Mouse (Mus musculus) hindbrain, embryonic 14.5 days (tissue): ENCODE measurements around the gene Palm2. TPM values are rescaled to one million over a fixed set of nuclear protein-coding genes. Genes with fewer than 3 reads are reported as not detected.

ENCODE experiments used
- ATAC-seq: fragments of 200-750 bp; cut with Nextera tagmentation; 2 replicates; pipeline ENCODE4 v1.8.0; 2017; ENCODE audit warnings: moderate number of reproducible peaks, mild to moderate bottlenecking, moderate TSS enrichment, moderate library complexity; ENCODE audit not compliant: low FRiP score
- DNase-seq: peaks from one replicate; pipeline ENCODE4 v3.0.0-alpha.2; 2015; ENCODE audit warnings: low spot score
- H3K27ac ChIP-seq: fragments of 300-500 bp; sonication (generic); 2 replicates; pipeline ENCODE4 v1.5.1; 2014; ENCODE audit warnings: mild to moderate bottlenecking, moderate library complexity
- H3K27me3 ChIP-seq: fragments of 300-500 bp; sonication (generic); 2 replicates; pipeline ENCODE4 v1.6.1; 2014; ENCODE audit warnings: mild to moderate bottlenecking, low read length, mixed read lengths; ENCODE audit not compliant: control insufficient read depth, insufficient read depth
- H3K36me3 ChIP-seq: fragments of 300-500 bp; sonication (generic); replicated peaks from 2 replicates; pipeline ENCODE4 v1.6.1; 2014; ENCODE audit not compliant: control insufficient read depth, insufficient read depth
- H3K4me1 ChIP-seq: fragments of 300-500 bp; sonication (generic); replicated peaks from 2 replicates; pipeline ENCODE4 v1.6.1; 2014; ENCODE audit warnings: antibody characterized with exemption, low read length, mixed read lengths; ENCODE audit not compliant: control insufficient read depth, insufficient read depth
- H3K4me2 ChIP-seq: fragments of 300-500 bp; sonication (generic); replicated peaks from 2 replicates; pipeline ENCODE4 v1.6.1; 2014; ENCODE audit warnings: mild to moderate bottlenecking, moderate library complexity
- H3K4me3 ChIP-seq: fragments of 300-500 bp; sonication (generic); replicated peaks from 2 replicates; pipeline ENCODE4 v1.5.1; 2014; ENCODE audit warnings: mild to moderate bottlenecking, low read length
- H3K9ac ChIP-seq: fragments of 300-500 bp; sonication (generic); 2 replicates; pipeline ENCODE4 v1.6.1; 2014
- H3K9me3 ChIP-seq: fragments of 300-500 bp; sonication (generic); 2 replicates; pipeline ENCODE4 v1.6.1; 2016; ENCODE audit warnings: low read length; ENCODE audit not compliant: control insufficient read depth
- WGBS: fragments of 180-500 bp; shearing (Covaris S2); extraction: QIAGEN DNeasy Blood & Tissue Kit; methylation state at CpG from one replicate; pipeline ENCODE4 v1.1.7; 2014; 5-methylcytosine and 5-hydroxymethylcytosine counted together
- polyA plus RNA-seq: library from polyadenylated mRNA; unstranded; fragments of >200 nt; fragmentation: Nextera tagmentation; extraction: Ambion mirVana; gene quantifications from 2 replicates; pipeline ENCODE4 v1.2.1, GENCODE M21; 2014

Palm2 gene
- polyA plus RNA-seq, 1 experiment from 2014 or later = 14.3 TPM

GRCm38 (mm10) chr4:57632386-57632785 lies 198.3 kb downstream of the Palm2 start:
- H3K36me3 ChIP-seq = no peaks in the 10 kb centered on the region
- 0 out of 2 replicates have a peak, but pooled peaks cover 8% of the 10 kb centered on the region for H3K4me1 ChIP-seq
- H3K9ac ChIP-seq = no peak overlapping the region
- 79% methylated on average over 5 of the region's 5 CpGs for WGBS
- H3K4me2 ChIP-seq = no peak overlapping the region
- H3K27me3 ChIP-seq = no peaks in the 10 kb centered on the region
- H3K27ac ChIP-seq = no peak overlapping the region
- ATAC-seq (no peak), DNase-seq (no peak)
- H3K4me3 ChIP-seq = no peak overlapping the region
- H3K9me3 ChIP-seq = no peaks in the 10 kb centered on the region

GRCm38 (mm10) chr4:57633052-57633451 lies 199.0 kb downstream of the Palm2 start:
- DNase-seq (no peak), ATAC-seq (no peak)
- Histone ChIP-seq H3K27me3 (no peaks in the 10 kb centered on the region), H3K4me1 (0 out of 2 replicates have a peak, but pooled peaks cover 8% of the 10 kb centered on the region), H3K4me2 (no peak overlapping the region), H3K9me3 (no peaks in the 10 kb centered on the region), H3K27ac (no peak overlapping the region), H3K4me3 (no peak overlapping the region), H3K9ac (no peak overlapping the region), H3K36me3 (no peaks in the 10 kb centered on the region)
- WGBS = 95% methylated on average over 7 of the region's 7 CpGs

DNA sequence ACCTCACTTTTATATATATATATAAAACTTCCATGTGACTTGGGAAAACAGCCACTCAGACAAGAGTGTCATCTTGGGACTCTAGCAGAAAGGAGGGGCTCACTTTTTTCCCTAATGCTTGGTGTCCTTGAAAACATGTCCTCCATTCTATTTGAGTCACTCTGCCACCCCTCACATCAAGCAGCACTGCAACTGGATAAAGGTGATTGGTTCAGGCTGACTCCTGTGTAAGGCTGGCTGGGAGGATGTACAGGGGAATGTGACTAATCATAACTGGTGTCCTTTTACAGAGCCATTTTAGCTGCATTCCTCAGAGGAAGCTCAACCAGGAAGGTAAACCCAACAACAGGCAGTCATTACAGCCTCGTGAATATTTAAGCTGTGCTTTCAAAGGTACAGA lies 200.9 kb downstream of the Palm2 start:
- ATAC-seq (no peak), DNase-seq (no peak)
- Histone ChIP-seq H3K4me1 (0 out of 2 replicates have a peak, but pooled peaks cover 11% of the 10 kb centered on the region), H3K9me3 (no peaks in the 10 kb centered on the region), H3K27me3 (no peaks in the 10 kb centered on the region), H3K4me3 (no peak overlapping the region), H3K36me3 (no peaks in the 10 kb centered on the region), H3K4me2 (no peak overlapping the region), H3K9ac (no peak overlapping the region), H3K27ac (no peak overlapping the region)
- WGBS = 56% methylated on average over 1 of the region's 1 CpGs

DNA sequence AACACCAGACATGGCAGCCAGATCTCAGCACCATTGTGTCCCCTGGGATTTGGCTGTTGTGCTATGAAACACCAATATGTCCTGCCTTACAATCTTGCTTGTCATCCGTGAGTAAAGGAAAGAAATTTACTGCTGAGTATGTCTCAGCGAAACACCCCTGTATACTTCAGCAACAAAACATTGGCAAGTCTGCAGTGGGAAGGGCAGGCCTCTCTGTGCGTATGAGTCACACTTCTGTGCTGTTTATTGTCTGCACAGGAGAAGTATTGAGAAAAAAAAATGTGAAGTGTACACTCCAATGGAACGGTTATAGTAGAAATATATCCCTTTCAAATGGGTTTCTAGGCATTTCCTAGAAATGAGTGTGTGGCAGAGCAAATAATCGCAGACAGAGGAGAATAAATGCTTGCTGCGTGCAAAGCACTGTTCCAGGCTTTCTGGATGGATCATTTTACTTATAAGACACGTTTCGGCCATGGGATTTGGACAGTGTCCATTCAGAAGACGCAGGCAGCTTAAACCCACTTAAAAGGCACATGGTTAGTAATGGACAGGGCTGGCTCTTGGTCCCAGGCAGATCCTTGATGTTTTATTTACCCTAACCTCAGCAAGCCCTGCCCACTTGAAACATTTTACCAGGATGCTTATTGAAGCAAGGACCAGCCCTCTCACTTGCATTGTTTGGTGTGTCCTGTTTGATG lies 202.9 kb downstream of the Palm2 start:
- Histone ChIP-seq H3K9ac (peak overlapping the region; percentile 68), H3K9me3 (no peaks in the 10 kb centered on the region), H3K4me1 (peaks cover 11% of the 10 kb centered on the region; the same call in 1 of the 2 replicates), H3K27ac (peak overlapping the region; percentile 86), H3K27me3 (no peaks in the 10 kb centered on the region), H3K4me2 (peak overlapping the region; percentile 69), H3K4me3 (peak overlapping the region; percentile 38; the same call in 1 of the 2 replicates), H3K36me3 (no peaks in the 10 kb centered on the region)
- 75% methylated on average over 9 of the region's 9 CpGs for WGBS
- DNase-seq = no peak
- ATAC-seq = no peak

DNA sequence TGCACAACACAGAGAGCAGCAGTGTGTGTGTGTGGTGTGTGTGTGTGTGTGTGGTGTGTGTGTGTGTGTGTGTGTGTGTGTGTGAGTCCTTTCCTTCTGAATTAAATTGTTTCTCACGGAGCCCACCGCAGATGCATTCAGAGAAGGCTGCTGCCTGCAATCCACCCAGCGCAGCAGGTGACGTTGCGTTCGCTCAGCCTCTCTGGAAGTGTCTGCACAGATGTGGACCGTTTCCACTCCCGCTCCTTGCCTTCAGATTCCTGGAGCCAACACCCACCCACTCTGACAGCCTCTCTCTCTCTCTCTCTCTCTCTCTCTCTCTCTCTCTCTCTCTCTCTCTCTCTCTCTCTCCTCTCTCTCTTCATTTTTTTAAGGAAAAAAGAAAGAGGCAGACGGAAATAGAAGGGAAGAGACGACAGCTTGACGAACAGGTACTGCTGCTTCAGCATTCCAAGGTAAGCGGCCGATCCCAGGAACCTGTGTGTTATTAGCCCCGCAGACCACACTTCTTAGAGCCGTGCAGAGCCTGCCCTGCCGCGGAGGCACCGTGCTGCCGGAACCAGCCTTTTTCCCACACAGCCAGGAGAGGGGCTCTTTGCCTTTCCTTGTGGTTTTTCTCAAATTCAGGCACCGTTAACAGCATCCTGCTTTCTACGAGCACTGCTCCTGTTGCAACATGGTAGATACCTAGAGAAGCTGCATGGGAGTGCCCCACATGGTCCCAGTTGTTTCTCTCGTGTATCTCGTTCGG lies 203.8 kb downstream of the Palm2 start:
- ATAC-seq (peak; percentile 89), DNase-seq (peak; percentile 53)
- H3K27me3 ChIP-seq = no peaks in the 10 kb centered on the region
- H3K9me3 ChIP-seq = no peaks in the 10 kb centered on the region
- H3K4me3 ChIP-seq = peak overlapping the region; percentile 38
- H3K27ac ChIP-seq = peak overlapping the region; percentile 86
- peak overlapping the region; percentile 69 for H3K4me2 ChIP-seq
- peak overlapping the region; percentile 68 for H3K9ac ChIP-seq
- H3K36me3 ChIP-seq = no peaks in the 10 kb centered on the region
- H3K4me1 ChIP-seq = peaks cover 11% of the 10 kb centered on the region; the same call in 1 of the 2 replicates
- 24% methylated on average over 24 of the region's 24 CpGs for WGBS

DNA sequence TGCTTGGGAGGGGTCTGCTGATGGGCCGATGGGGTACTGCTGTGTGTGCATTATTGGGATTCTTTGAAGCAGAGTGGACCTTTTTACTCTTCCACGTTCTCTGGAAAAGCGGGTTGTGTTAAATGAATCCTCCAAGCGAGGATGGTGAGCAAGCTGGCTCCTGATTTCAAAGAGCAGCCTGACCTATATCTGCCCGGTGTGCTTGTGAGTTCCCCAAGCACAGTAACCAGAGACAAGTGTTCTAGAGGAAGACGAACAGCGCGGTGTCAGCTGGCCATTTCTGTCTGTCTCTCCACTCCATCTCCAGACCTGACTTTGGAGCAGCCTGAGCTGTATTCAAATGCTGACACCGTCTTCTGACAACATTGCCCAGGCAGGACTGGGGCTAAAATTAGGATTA lies 204.9 kb downstream of the Palm2 start:
- H3K27me3 ChIP-seq = no peaks in the 10 kb centered on the region
- H3K4me2 ChIP-seq = peak overlapping the region; percentile 69
- no peaks in the 10 kb centered on the region for H3K36me3 ChIP-seq
- peak overlapping the region; percentile 86; the same call in 1 of the 2 replicates for H3K27ac ChIP-seq
- H3K9ac ChIP-seq = peak overlapping the region; percentile 68
- peaks cover 11% of the 10 kb centered on the region; the same call in 1 of the 2 replicates for H3K4me1 ChIP-seq
- H3K9me3 ChIP-seq = no peaks in the 10 kb centered on the region
- peak overlapping the region; percentile 38 for H3K4me3 ChIP-seq
- 79% methylated on average over 9 of the region's 9 CpGs for WGBS
- ATAC-seq (no peak), DNase-seq (no peak)

DNA sequence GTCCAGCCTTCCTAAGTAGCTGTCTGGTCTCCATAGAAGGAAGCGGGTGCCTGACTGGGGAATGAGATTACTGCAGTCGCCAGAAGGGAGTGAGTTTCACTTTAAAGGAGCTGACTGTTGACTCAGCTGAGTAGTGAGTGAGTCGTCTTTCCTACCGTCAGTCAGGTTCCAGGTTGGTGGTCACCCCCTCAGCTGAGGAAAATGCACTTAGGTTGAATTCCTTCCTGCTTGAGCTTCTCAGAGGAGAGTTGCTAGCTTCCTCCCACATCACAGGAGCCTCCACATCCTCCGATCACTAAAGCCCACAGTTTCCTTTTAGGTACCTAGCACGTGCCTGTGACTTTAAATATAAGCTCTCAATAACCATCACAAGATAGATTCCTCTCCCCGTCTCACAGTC lies 206.2 kb downstream of the Palm2 start:
- DNase-seq (no peak), ATAC-seq (no peak)
- Histone ChIP-seq H3K4me1 (peaks cover 11% of the 10 kb centered on the region; the same call in 1 of the 2 replicates), H3K27me3 (no peaks in the 10 kb centered on the region), H3K27ac (no peak overlapping the region), H3K9ac (no peak overlapping the region), H3K9me3 (no peaks in the 10 kb centered on the region), H3K36me3 (no peaks in the 10 kb centered on the region), H3K4me3 (no peak overlapping the region), H3K4me2 (peak overlapping the region; percentile 69)
- WGBS = 44% methylated on average over 7 of the region's 7 CpGs

DNA sequence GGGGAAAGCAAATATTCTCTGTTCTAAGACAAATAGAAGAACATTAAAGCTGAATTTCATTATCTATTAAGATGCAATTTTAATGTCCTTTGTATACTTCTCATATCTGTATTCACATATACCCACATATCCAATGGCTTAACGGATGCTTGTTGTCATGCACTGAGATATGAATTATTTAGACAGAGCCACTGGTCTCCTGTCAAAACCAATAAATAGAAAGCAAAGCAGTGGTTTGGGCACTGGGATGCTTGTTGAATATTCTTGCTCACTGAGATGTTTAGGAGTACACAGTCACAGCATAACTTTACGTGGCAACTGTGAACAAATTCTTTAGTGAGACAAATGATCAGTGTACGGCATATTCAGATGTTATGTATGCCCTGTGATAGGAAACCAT lies 206.9 kb downstream of the Palm2 start:
- WGBS = 82% methylated on average over 3 of the region's 3 CpGs
- no peak overlapping the region for H3K27ac ChIP-seq
- H3K36me3 ChIP-seq = no peaks in the 10 kb centered on the region
- H3K9ac ChIP-seq = no peak overlapping the region
- H3K4me2 ChIP-seq = no peak overlapping the region
- DNase-seq (no peak), ATAC-seq (no peak)
- peaks cover 11% of the 10 kb centered on the region; the same call in 1 of the 2 replicates for H3K4me1 ChIP-seq
- no peaks in the 10 kb centered on the region for H3K27me3 ChIP-seq
- H3K9me3 ChIP-seq = no peaks in the 10 kb centered on the region
- H3K4me3 ChIP-seq = no peak overlapping the region

DNA sequence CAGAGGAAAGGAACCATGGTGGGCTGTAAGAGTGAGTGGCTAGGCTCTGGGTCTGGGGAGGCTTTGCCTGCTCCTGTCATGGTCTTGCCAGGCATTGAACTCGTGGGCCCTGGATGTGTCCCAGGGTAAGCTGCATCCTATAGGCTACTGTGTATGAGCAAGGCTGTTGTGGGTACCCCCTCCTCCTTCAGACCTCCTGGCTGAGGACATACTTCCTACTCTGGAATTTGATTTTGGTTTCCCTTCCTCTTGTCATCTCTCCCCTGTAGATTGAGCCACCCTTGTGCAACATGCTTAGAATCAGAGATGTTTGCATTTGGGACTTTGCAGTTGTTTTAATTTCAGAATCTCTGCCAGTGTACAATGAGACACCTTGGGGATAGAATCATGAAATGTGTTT lies 216.9 kb downstream of the Palm2 start:
- Histone ChIP-seq H3K36me3 (no peaks in the 10 kb centered on the region), H3K27ac (no peak overlapping the region)
- WGBS = 87% methylated on average over 1 of the region's 1 CpGs

More for the DNA sequence above, 216.9 kb downstream of the Palm2 start:
- Histone ChIP-seq H3K27me3 (no peaks in the 10 kb centered on the region), H3K9me3 (0 out of 2 replicates have a peak, but pooled peaks cover 5% of the 10 kb centered on the region), H3K9ac (no peak overlapping the region), H3K4me2 (no peak overlapping the region), H3K4me1 (no peaks in the 10 kb centered on the region), H3K4me3 (no peak overlapping the region)
- DNase-seq = no peak
- no peak for ATAC-seq
